Mouse (Mus musculus): ENCODE results near the gene Lysmd2. TPM values are rescaled to one million over a fixed set of nuclear protein-coding genes. Genes with fewer than 3 reads are reported as not detected.
"Not testable (repeated sequence)": the region's sequence is repeated elsewhere in the genome, so short reads cannot be mapped to it uniquely, and the experiment has no call there.

Gene Lysmd2
- polyA plus RNA-seq, 1 experiment from 2014 or later, result 28.1 TPM

DNA sequence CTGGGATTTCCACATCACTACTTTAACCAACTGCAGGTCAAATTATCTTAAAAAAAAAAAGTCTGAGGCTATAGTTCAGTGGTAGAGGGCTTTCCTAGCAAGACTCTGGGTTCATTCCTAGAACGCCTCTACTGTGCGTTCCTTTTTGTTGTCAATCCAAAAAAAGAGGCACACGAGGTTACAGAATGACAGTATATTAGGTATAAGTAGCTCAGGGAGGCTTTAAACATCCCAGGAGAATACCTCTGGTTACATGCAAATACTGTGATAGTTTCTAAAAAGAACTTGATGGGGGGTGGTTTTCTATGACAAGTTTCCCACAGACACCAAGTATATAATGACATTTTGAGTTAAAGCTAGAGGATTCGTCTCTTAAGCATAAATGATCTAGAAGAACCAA is 18.0 kb upstream of the Lysmd2 start:
- Histone ChIP-seq H3K36me3 (no peaks in the 10 kb centered on the region), H3K27ac (no peak overlapping the region), H3K4me3 (no peak overlapping the region), H3K9ac (no peak overlapping the region), H3K4me2 (no peak overlapping the region), H3K4me1 (no peaks in the 10 kb centered on the region), H3K9me3 (no peaks in the 10 kb centered on the region), H3K27me3 (peaks cover 25% of the 10 kb centered on the region; the same call in 1 of the 2 replicates)
- WGBS, result 88% methylated on average over 4 of the region's 4 CpGs
- no peak for ATAC-seq (ENCODE audit: borderline replicate concordance, extremely low read depth, low FRiP score, low TSS enrichment)

DNA sequence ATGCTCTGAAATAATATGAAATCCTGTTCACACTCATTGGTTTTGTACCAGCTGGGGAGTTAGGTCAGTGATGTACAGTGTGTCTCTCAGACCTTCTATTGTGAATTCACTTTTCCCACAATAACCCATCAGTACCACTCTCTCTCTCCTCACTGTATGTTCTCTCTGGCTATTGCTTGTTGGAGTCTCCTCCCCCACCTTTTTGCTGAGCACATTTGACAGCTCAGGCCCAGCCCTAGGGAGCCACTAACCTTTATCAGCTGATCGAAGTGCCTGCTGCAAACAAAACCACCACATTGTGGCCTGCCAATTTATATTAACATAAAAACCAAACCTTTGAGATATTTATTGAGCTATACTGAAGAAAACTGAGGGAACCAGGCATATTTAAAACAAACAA is 16.0 kb upstream of the Lysmd2 start:
- no peak overlapping the region for H3K4me2 ChIP-seq

GRCm38 (mm10) chr9:75609965-75610364 is 15.6 kb upstream of the Lysmd2 start:
- no peaks in the 10 kb centered on the region for H3K9me3 ChIP-seq
- no peaks in the 10 kb centered on the region for H3K4me1 ChIP-seq
- WGBS, result 20% methylated on average over 16 of the region's 16 CpGs
- H3K4me2 ChIP-seq, result peak overlapping the region; percentile 99
- H3K36me3 ChIP-seq, result no peaks in the 10 kb centered on the region
- no peak overlapping the region for H3K27ac ChIP-seq
- H3K4me3 ChIP-seq, result peak overlapping the region; percentile 58
- H3K27me3 ChIP-seq, result peaks cover 25% of the 10 kb centered on the region; the same call in 1 of the 2 replicates
- no peak for ATAC-seq (ENCODE audit: borderline replicate concordance, extremely low read depth, low FRiP score, low TSS enrichment)
- H3K9ac ChIP-seq, result no peak overlapping the region

More for the DNA sequence above, 16.0 kb upstream of the Lysmd2 start:
- H3K36me3 ChIP-seq, result no peaks in the 10 kb centered on the region
- WGBS, result 65% methylated on average over 1 of the region's 1 CpGs
- no peak overlapping the region for H3K9ac ChIP-seq
- no peak overlapping the region for H3K27ac ChIP-seq
- no peaks in the 10 kb centered on the region for H3K4me1 ChIP-seq
- H3K27me3 ChIP-seq, result peaks cover 25% of the 10 kb centered on the region; the same call in 1 of the 2 replicates
- H3K4me3 ChIP-seq, result no peak overlapping the region
- ATAC-seq (ENCODE audit: borderline replicate concordance, extremely low read depth, low FRiP score, low TSS enrichment), result no peak
- H3K9me3 ChIP-seq, result no peaks in the 10 kb centered on the region

- ATAC-seq (ENCODE audit: borderline replicate concordance, extremely low read depth, low FRiP score, low TSS enrichment), result peak; percentile 87
- no peak within 1 kb of the TSS for H3K27ac ChIP-seq
- peak within 1 kb of the TSS; percentile 58 for H3K4me3 ChIP-seq
- H3K4me1 ChIP-seq, result no peaks in the 10 kb centered on the region
- 2% methylated on average over 74 of the region's 74 CpGs for WGBS
- H3K36me3 ChIP-seq, result no peaks in the 10 kb centered on the region
- H3K27me3 ChIP-seq, result peaks cover 25% of the 10 kb centered on the region; the same call in 1 of the 2 replicates
- H3K9ac ChIP-seq, result peak within 1 kb of the TSS; percentile 55
- H3K4me2 ChIP-seq, result peak within 1 kb of the TSS; percentile 99
- no peaks in the 10 kb centered on the region for H3K9me3 ChIP-seq
Measured at GRCm38 (mm10) chr9:75610571-75611493, 14.7 kb upstream of the Lysmd2 start, which contains the start of gene Tmod2. TSS of gene Tmod2 (minus strand) at chr9:75611325.

DNA sequence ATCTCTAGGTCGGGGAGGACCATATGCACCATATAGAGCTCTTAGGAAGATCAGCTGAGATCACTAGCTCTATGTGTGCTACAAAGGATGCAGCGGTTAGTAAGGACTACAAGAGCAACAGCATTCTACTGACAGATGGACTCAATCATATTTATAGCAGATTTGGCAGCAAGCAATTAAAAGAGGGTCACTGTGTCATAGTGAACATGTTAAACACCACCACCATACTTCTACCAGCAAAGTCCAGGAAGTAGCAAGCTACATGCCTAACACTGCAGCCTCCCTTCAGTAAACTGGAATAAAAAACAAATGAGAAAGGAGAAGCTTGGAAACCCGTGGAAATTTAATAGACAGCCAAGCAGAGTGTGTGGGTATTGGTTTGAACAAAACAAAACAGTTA is 9.0 kb upstream of the Lysmd2 start:
- Histone ChIP-seq H3K9ac (no peak overlapping the region), H3K36me3 (no peaks in the 10 kb centered on the region), H3K27ac (no peak overlapping the region), H3K4me2 (no peak overlapping the region), H3K4me3 (no peak overlapping the region), H3K4me1 (no peaks in the 10 kb centered on the region), H3K27me3 (peaks cover 4% of the 10 kb centered on the region; the same call in 1 of the 2 replicates), H3K9me3 (no peaks in the 10 kb centered on the region)
- no peak for ATAC-seq (ENCODE audit: borderline replicate concordance, extremely low read depth, low FRiP score, low TSS enrichment)
- 56% methylated on average over 3 of the region's 3 CpGs for WGBS

GRCm38 (mm10) chr9:75618836-75619400 is 6.6 kb upstream of the Lysmd2 start:
- Histone ChIP-seq H3K9ac (no peak overlapping the region), H3K4me1 (no peaks in the 10 kb centered on the region), H3K36me3 (no peaks in the 10 kb centered on the region), H3K4me3 (no peak overlapping the region), H3K4me2 (no peak overlapping the region), H3K27me3 (no peaks in the 10 kb centered on the region; the same call in 1 of the 2 replicates), H3K27ac (no peak overlapping the region), H3K9me3 (no peaks in the 10 kb centered on the region)
- WGBS, result 80% methylated on average over 6 of the region's 6 CpGs
- 0 out of 2 replicates have a peak, but pooled peaks have one; percentile 19 for ATAC-seq (ENCODE audit: borderline replicate concordance, extremely low read depth, low FRiP score, low TSS enrichment)

- 88% methylated on average over 2 of the region's 2 CpGs for WGBS
- not testable (repeated sequence) for ATAC-seq (ENCODE audit: borderline replicate concordance, extremely low read depth, low FRiP score, low TSS enrichment); H3K4me1 ChIP-seq; H3K27ac ChIP-seq; H3K27me3 ChIP-seq; H3K9me3 ChIP-seq; H3K4me3 ChIP-seq; H3K36me3 ChIP-seq; H3K9ac ChIP-seq; H3K4me2 ChIP-seq
Measured at GRCm38 (mm10) chr9:75619761-75620160, 5.8 kb upstream of the Lysmd2 start.

DNA sequence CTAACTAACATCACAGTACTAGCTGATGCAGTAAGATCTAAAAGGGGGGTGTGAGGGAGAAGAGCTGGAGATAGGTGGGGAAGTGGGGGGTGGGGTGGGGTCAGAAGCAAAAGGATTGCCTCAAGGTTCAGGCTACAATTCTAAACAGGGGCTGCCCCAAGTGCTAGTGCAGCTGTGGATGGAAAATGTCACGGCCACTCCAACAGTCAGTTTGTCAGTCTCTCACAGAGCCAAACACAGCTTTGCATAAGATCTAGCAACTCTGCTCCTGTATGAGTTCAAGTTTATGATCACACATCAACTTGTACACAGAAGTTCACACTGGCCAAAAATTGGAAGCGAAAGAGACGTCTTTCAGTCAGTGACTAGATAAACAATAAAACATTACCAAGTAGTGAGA is 4.1 kb upstream of the Lysmd2 start:
- H3K27ac ChIP-seq, result no peak overlapping the region
- no peaks in the 10 kb centered on the region; the same call in 1 of the 2 replicates for H3K27me3 ChIP-seq
- no peak overlapping the region for H3K4me3 ChIP-seq
- no peak overlapping the region for H3K9ac ChIP-seq
- peaks cover 4% of the 10 kb centered on the region for H3K4me1 ChIP-seq
- H3K4me2 ChIP-seq, result no peak overlapping the region
- WGBS, result 43% methylated on average over 3 of the region's 3 CpGs
- no peaks in the 10 kb centered on the region for H3K36me3 ChIP-seq
- H3K9me3 ChIP-seq, result no peaks in the 10 kb centered on the region
- no peak for ATAC-seq (ENCODE audit: borderline replicate concordance, extremely low read depth, low FRiP score, low TSS enrichment)

- H3K4me1 ChIP-seq, result peaks cover 10% of the 10 kb centered on the region
- H3K27ac ChIP-seq, result peak overlapping the region; percentile 16; the same call in 1 of the 2 replicates
- ATAC-seq (ENCODE audit: borderline replicate concordance, extremely low read depth, low FRiP score, low TSS enrichment), result no peak
- H3K36me3 ChIP-seq, result no peaks in the 10 kb centered on the region
- no peaks in the 10 kb centered on the region; the same call in 1 of the 2 replicates for H3K27me3 ChIP-seq
- WGBS, result 14% methylated on average over 18 of the region's 18 CpGs
- H3K4me3 ChIP-seq, result peak overlapping the region; percentile 87
- peak overlapping the region; percentile 82 for H3K9ac ChIP-seq
- peak overlapping the region; percentile 95 for H3K4me2 ChIP-seq
- H3K9me3 ChIP-seq, result no peaks in the 10 kb centered on the region
Measured at GRCm38 (mm10) chr9:75624983-75625555, 472 bp upstream of the Lysmd2 start.

DNA sequence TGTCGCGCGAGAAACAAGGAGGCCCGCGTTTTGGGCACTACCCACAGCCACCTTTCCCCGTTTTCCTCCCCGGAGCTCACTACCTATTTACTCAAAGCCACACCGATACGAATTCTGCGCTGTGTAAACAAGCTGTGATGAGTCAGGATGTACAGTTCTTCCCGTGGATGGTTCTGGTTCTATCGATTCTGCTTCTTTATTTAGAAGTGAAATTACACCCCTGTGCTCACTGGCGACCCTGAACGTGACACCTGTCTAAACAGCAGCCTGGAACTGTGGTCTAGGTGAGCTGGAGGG is 715 bp downstream of the Lysmd2 start:
- WGBS, result under 1% methylated on average over 14 of the region's 14 CpGs
- Histone ChIP-seq H3K9ac (peak overlapping the region; percentile 82), H3K9me3 (no peaks in the 10 kb centered on the region), H3K27me3 (no peaks in the 10 kb centered on the region; the same call in 1 of the 2 replicates), H3K36me3 (no peaks in the 10 kb centered on the region), H3K4me3 (peak overlapping the region; percentile 87), H3K4me1 (peaks cover 10% of the 10 kb centered on the region), H3K4me2 (peak overlapping the region; percentile 95), H3K27ac (peak overlapping the region; percentile 71; the same call in 1 of the 2 replicates)
- ATAC-seq (ENCODE audit: borderline replicate concordance, extremely low read depth, low FRiP score, low TSS enrichment), result no peak

GRCm38 (mm10) chr9:75630823-75631454 is 5.4 kb downstream of the Lysmd2 start:
- WGBS, result 60% methylated on average over 8 of the region's 8 CpGs
- ATAC-seq (ENCODE audit: borderline replicate concordance, extremely low read depth, low FRiP score, low TSS enrichment), result no peak
- no peak overlapping the region for H3K4me3 ChIP-seq
- no peaks in the 10 kb centered on the region for H3K9me3 ChIP-seq
- no peak overlapping the region for H3K9ac ChIP-seq
- no peaks in the 10 kb centered on the region; the same call in 1 of the 2 replicates for H3K27me3 ChIP-seq
- H3K27ac ChIP-seq, result peak overlapping the region; percentile 9
- H3K4me2 ChIP-seq, result no peak overlapping the region
- H3K4me1 ChIP-seq, result peaks cover 18% of the 10 kb centered on the region
- no peaks in the 10 kb centered on the region for H3K36me3 ChIP-seq

Measured in lung, embryonic 15.5 days (tissue).